Mouse (Mus musculus) activated CD4-positive, CD25-positive, alpha-beta regulatory T cell, adult 4 months (primary cell): ENCODE results near the gene Clec3a. TPM values are rescaled to one million over a fixed set of nuclear protein-coding genes. Genes with fewer than 3 reads are reported as not detected.

Source experiments
- ATAC-seq: one replicate; pipeline ENCODE4 v1.8.0; 2017
- polyA plus RNA-seq, 2 experiments: library from polyadenylated mRNA; unstranded; fragments of 100-300 nt; shearing (Covaris generic); gene quantifications; one replicate each; pipeline ENCODE4 v1.2.1; 2017

Gene Clec3a
- polyA plus RNA-seq, 2 experiments from 2014 or later, result not detected

DNA sequence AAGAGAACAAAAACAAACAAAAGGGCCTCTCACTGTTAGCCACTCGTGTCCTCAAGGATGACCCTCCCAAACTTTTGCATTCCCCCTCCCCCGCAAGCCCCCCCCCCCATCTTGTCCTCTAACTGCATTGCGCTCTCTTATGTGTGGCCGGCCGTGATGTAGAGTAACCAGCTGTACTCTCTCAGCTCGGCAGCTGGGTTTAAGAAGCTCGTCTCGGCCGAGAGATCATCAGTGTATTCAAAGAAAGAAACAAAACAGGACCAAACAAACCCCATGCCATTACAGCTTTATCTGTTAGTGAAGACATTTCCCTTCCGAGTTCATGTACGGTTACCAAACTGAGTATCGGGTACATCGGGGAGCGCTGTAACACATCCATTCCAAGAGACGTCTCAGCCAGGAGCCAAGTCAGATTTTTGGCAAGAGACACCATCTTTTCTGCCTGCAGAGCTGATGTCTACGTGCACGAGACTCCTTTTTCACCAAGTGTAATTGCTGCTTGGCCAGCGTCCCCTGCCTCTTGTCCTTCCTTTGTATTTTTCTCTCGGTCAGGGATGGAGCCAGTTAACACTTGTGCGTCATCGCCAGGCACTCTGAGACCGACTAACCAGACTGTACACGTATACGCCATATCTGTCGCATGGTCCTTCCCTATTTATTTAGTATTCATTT lies 40.4 kb downstream of the Clec3a start:
- no peak for ATAC-seq

DNA sequence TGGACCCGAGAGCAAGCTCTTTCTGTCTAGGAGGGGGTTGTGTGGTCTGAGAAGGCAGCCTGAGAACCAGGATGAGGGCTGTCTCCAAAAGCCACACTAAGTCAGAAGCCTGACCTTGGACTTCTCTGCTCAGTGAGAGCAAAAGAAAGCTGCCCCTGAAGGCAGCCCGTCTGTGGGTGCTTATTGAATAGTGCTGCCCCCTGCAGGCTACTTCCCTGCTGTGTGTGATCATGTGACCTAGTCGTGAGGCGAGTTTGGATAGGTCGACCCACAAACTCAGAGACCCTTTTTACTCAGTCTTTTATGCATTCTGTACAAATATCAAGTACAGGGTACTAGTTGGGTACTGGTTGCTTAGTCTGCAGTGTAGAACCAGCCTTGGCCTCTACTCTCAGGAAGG lies 42.7 kb downstream of the Clec3a start:
- ATAC-seq, result no peak

DNA sequence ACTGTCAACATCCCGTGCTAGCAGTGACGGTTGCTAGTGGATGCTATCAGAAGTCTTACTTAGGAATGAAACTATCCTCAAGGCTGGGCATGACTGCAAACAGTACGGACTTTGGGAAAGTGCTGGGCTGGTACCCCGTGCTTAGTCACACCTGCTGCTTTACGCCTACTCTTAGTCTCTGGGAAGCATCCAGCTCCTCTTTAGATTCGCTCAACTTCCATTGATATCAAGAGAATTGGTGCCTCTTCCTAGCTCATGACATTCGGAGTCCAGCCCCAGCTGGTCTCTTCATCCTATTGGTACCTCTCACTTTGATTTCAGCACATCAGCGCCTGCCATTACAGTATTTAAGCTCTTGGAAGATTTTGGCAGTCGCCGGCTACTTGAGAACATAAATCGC lies 44.7 kb downstream of the Clec3a start:
- ATAC-seq, result no peak

DNA sequence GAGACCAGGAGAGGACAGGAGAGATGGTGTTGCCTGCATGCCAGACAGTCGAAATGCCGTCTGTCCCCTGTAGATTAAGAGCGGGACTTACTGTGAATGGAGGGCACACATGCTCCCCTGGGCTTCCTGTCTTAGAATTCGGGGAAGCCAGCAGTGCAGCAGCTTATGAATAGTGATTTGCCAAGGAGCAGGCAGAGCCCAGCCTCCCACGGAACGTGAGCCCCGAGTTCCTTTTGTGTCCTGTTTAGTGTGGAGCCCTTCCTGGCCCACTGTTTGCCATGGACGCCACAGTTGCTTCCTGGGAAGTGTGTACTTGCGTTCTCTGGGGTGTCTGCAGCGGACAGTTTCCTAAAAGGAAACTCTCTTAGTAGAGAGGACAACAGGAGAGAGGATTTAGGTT lies 45.4 kb downstream of the Clec3a start:
- no peak for ATAC-seq

DNA sequence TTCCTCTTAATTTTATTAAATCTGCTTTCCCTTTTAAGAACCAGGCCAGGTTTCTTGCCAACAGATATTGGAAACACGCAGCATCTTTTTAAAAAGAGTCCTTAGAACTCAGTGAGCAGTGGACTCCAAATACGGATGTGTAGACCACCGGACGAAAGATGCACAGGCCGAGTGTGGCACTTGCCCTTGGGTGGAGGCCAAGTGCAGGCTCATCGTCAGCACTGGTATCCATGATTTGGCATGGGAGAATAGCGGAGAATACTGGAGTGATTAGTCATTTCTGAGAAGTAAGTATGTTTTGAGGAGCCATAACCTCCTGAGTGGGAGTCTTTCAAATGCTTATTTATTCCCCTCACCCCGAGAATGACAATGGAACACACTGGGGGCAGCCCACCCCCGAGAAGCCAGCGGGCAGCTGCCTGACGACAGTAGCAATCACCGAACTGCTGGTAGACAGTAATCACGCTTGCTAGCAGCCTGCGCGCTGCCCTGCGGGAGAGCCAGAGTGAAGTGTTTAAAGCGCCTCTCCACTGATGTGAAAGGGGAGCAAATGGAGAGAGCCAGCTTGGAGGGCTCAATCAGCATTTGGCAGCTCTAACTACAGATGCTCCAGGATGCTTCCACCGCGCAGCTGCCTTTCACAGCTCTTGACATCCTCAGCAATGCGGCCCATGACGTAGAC lies 50.8 kb downstream of the Clec3a start:
- ATAC-seq, result no peak

DNA sequence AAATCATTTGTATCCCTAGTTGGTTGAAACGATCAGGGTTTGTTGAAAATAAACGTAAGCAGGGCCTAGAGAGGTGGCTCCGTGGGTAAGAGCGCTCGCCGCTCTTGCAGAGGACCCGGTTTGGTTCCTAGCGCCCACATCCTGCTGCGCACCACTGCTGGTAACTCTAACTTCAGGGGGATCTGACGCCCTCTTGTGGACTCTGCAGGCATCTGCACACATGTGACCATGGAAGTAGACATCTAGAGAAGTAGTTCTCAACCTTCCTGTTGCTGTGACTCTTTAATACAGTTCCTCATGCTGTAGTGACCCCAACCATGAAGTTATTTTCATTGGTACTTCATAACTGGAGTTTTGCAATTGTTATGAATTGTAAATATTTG lies 51.3 kb downstream of the Clec3a start:
- ATAC-seq, result no peak

DNA sequence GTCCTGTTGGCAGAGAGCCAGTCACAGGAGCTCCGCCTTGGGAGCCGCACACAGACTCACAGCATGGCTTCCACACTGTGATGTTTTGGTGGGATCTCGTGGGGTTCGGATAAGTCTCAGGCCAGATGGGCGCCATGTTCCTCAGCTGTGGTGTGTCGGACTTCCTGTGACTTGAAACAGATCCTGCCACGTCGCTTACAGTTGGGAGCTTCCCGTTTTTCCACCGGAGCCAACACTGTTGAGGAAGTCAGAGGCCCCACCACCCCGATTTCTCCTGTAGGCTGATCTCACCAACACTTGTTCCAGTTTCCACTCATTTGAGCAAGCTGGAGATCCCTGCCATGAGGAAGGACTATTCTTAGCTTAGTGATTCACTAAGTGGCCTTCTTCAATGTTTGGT lies 55.7 kb downstream of the Clec3a start:
- no peak for ATAC-seq

Other genes with a start within 250 kb of the Clec3a start
- gene Vat1l, start 212.5 kb upstream of the Clec3a start, polyA plus RNA-seq, result under 1 TPM in 1 of 2 experiments, not detected in 1; 0.12 TPM
- 10 to 100 TPM in 1 of 2 experiments, 1 to 10 TPM in 1; 9.2 to 11.6 TPM for gene Wwox, start 21.6 kb downstream of the Clec3a start, polyA plus RNA-seq